Mouse (Mus musculus) gastrocnemius, adult 18-20 months (tissue): ENCODE results near the gene Izumo1r. TPM values are rescaled to one million over a fixed set of nuclear protein-coding genes. Genes with fewer than 3 reads are reported as not detected.

Experiments
- DNase-seq: peaks from one replicate; pipeline ENCODE4 v3.0.0; 2021; ENCODE audit warnings: low spot score
- long read RNA-seq, 2 experiments: library from polyadenylated mRNA; stranded (forward); transcript quantifications; one replicate each; pipeline ENCODE4 v2.0.0; 2021
- total RNA-seq, 2 experiments: library from RNA; stranded (reverse); gene quantifications; 2 replicates each; pipeline ENCODE4 v1.2.3; 2021

Izumo1r gene
- not detected for total RNA-seq
- long read RNA-seq, experiment 1, result 0 reads
- long read RNA-seq, experiment 2, result 0 reads

- DNase-seq, result no peak
Observed at GRCm38 (mm10) chr9:14903581-14904378, at the start of gene Izumo1r. Gene Izumo1r (minus strand): TSS chr9:14903949.

GRCm38 (mm10) chr9:14951072-14951471 lies 47.3 kb upstream of the Izumo1r start:
- no peak for DNase-seq

GRCm38 (mm10) chr9:14948843-14949242 lies 45.1 kb upstream of the Izumo1r start:
- DNase-seq, result no peak

DNA sequence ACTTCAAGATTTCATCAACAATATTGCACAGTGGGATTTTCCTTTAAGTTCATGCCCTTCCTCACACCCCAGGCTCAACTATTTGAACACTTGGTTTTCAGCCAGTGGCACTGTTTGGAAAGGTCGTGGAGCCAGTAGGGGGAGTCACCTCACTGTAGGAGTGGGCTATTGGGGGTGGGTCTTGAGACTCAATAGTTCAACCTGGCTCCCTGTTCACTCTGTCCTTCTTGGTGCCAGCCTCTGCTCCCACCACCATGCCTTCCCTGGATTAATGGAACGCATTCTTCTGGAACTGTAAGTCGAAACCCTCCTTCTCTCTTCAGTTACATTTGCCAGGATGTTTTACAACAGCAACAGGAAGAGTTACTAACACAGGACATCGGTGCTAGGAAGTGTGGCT lies 42.9 kb upstream of the Izumo1r start:
- no peak for DNase-seq

DNA sequence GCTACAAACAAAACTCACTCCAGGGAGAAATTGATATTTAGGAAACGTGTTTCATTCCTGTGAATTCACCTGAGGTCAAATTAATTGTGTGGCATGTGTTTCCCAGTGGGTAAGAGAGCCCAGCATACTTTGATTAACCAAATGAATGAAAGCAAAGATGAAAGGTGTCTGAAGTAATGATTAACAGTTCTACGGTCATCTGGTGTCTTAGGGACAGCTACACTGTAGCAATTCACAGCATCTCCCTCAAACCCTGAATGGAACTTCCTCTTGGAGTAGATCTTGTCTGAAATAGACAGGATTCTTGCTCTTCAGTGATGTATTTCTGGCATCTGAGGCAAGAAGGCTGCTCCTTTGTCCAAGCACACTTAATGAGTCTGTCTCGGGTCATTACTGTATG lies 42.2 kb upstream of the Izumo1r start:
- no peak for DNase-seq

- DNase-seq, result no peak
Observed at GRCm38 (mm10) chr9:14942143-14942720, 38.5 kb upstream of the Izumo1r start.

DNA sequence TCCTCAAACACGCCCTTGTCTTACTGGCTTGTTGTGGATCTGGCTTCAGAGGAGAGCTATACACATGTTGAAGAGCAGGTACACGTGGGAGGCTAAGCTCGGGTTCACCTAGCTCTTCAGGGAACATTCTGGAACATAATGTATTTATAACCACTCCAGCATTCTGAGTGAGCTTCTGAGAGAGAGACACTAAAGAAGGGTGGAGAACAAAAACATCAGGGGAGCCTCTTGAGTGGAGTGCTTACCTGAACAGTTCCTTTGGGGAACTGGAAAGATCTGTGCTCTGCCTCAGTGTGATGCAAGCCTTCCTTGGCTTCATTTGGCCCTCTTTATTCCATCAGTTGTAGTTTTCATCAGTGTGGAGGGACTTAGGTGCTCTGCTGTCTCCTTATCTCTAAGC lies 35.9 kb upstream of the Izumo1r start:
- DNase-seq, result no peak

DNA sequence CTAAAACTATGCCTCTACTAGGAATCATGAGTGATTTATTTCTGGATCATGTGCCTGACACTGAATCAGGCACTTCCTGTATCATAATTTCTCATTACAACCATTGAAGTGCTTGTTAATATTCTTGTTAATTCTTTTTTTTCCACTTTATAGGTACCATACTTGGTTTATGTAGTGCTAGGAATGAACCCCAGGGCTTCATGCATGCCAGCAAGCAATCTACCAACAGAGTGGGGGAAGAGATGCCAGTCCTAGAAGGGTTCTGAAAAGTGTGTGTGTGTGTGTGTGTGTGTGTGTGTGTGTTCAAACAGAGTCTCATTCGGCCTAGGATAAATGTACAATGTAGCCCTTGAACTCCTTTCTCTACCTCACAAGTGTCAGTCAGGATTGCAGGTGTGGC lies 33.6 kb upstream of the Izumo1r start:
- DNase-seq, result no peak

DNA sequence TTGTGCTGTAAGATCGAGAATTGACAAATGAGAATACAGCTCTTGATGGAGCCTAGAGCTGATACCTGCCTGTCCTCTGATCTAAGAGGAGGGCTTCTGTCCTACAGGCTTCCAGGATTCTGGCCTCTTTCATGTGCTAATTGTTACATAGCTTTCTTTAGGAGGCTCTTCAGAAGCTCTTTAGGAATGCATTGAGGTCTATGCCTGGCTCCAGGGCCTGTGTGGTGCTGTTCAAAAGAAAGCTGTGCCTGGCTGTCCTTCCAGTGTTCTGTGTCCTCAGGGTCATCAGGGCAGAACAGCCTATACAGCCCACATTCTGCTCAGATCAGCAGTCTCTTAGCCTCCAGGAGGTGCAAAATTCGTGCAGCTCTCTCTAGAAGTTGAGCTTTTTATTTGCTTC lies 31.1 kb upstream of the Izumo1r start:
- DNase-seq, result no peak

GRCm38 (mm10) chr9:14931943-14932342 lies 28.2 kb upstream of the Izumo1r start:
- DNase-seq, result no peak

GRCm38 (mm10) chr9:14931211-14931610 lies 27.5 kb upstream of the Izumo1r start:
- no peak for DNase-seq

DNA sequence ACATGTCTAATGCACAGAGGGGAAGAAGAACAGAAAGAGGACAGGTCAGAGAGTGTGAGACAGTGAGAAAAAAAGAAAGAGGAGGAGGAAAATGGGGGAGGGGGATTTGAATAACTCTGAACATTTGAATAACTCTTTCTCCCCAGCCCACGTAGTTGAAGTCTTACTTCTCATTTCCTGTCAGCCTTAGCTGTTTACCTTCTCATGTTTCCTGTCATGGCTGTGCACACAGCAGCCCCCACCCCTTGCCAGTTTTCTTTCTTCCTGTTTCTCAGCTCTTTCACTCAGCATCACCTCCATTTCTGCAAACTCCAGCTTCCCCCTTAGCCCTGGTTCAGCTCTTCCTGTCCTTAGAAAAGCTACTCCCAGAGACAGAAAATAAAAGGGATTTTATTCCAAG lies 22.8 kb upstream of the Izumo1r start:
- no peak for DNase-seq

- DNase-seq, result no peak
Observed at GRCm38 (mm10) chr9:14923625-14924024, 19.9 kb upstream of the Izumo1r start.

DNA sequence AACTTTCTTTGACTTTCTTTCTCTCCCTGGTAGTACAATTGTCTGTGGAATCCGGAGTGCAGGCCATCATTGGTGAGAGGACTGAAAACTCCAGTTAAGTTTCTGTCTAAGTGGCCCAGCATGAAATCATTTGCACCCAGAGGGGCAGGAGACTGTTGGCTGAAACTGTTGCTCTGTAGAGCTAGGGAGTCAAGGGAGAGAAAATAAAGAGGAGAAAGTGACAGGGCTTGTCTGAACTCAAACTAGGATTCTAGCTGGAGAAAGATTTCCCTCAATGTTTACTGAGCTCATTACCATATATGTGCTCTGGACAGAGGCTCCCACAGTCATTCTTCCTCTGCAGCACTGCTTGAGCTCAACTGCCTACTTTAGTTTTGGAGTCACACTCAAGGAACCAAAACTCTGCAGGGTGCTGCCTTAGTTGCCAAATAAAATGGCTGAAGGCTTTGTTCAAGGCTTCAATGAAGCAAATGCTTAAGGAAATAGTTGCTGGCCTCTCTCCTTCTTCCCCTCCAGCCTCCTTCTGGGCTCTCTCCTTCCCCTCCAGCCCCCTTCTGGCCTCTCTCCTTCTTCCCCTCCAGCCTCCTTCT lies 18.3 kb upstream of the Izumo1r start:
- no peak for DNase-seq

GRCm38 (mm10) chr9:14921254-14921653 lies 17.5 kb upstream of the Izumo1r start:
- no peak for DNase-seq

DNA sequence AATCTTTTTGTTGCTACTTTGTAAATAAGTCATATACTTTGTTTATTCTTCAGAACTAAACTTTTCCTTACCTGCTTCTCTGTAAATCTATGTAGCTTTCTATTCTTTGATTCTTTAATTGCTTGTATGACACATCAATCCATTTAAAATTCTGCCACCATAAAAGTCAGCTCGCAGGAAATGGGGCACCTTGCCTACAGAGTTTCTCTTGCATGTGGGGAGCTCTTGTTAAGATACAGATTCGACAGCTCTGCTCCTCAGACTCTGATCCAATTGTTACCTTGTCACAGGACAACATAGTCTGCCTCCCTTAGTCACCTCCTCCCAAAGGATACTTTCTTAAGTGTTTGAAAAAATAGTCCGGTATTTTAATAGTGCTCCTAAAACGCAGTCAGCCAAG lies 16.9 kb upstream of the Izumo1r start:
- DNase-seq, result no peak

- DNase-seq, result no peak
Observed at GRCm38 (mm10) chr9:14918825-14919668, 15.3 kb upstream of the Izumo1r start.

DNA sequence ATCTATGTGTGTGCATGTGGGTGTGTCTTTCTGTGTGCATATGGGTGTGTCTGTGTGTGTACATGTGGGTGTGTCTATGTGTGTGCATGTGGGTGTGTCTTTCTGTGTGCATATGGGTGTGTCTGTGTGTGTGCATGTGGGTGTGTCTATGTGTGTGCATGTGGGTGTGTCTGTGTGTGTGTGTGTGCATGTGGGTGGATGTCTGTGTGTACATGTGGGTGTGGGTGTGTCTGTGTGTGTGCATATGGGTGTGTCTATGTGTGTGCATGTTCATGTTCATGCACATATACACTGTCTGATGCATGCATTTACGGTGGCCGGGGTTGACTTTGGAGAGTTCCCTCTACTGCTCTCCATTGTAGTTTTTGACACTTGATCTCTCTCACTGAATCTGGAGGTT lies 13.9 kb upstream of the Izumo1r start:
- DNase-seq, result no peak

GRCm38 (mm10) chr9:14912037-14912436 lies 8.3 kb upstream of the Izumo1r start:
- DNase-seq, result no peak

DNA sequence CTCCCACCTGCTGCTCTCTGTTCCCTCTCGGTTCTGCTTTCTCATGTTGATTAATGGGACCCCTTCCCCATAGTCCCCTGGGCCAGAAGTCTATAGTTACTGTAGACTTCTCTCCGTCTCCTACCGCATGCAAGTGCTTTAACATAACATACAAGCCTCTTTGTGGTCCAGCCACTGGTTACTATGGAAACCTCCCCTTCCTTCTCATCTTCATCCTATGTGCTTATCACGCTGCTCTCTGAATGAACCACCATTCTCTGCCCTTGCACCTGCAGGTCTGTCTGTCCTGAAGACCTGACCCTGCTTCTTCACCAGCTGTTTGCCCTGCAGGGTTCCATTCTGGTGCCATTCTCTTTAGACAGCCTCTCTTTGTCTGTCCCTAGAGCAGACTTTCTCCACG lies 6.2 kb upstream of the Izumo1r start:
- no peak for DNase-seq

DNA sequence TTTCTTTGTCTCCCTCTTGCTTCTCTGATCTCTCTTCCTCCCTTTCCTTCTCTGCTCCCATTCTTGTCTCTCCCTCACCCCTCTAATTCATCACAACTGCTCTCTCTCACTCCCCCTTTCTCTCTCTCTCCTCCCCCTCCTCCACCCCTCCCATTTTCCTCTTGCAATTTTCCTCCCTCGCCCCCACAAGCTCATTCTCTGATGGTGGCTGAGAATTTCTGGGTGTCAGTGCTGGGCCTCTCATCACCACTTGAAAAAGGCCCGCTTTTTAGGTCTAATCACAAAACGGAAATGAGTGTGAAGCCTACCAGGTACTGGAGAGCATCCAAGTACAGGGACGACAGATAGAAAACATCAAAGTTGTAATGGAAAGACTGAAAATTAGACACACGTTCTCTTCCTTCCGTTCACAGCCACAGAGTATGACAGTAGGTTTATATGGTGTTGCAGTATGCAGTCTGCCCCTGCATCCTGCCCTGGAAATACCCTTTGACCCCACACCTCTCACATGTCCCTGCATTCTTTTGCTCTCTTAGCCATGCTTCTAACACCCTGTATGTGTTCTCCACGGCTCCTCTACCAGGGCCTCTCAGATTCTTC lies 4.2 kb upstream of the Izumo1r start:
- DNase-seq, result no peak

GRCm38 (mm10) chr9:14905956-14906355 lies 2.2 kb upstream of the Izumo1r start:
- no peak for DNase-seq
